Mouse (Mus musculus) lung, postnatal 0 days (tissue): ENCODE measurements around the gene Prss46.

Experiments used
- CTCF ChIP-seq: IDR thresholded peaks from 2 replicates; pipeline ENCODE4 v1.5.1; 2016; ENCODE audit warnings: antibody characterized with exemption, mild to moderate bottlenecking
- EP300 ChIP-seq: IDR thresholded peaks from 2 replicates; pipeline ENCODE4 v1.6.1; 2016; ENCODE audit warnings: antibody characterized with exemption, mild to moderate bottlenecking, control low read depth

GRCm38 (mm10) chr9:110797013-110797412 is 47.3 kb upstream of the Prss46 start:
- TF ChIP-seq CTCF (no peak), EP300 (no peak)
